Mouse (Mus musculus) heart, postnatal 0 days (tissue): ENCODE measurements around the gene Ubash3b.
A peak's percentile ranks its signal among the peaks of the same experiment; 100 is the strongest.

Source experiments
- CTCF ChIP-seq: IDR thresholded peaks from 2 replicates; pipeline ENCODE4 v1.5.1; 2016; ENCODE audit warnings: antibody characterized with exemption, control low read depth, low read depth
- EP300 ChIP-seq: IDR thresholded peaks from 2 replicates; pipeline ENCODE4 v1.6.1; 2016; ENCODE audit warnings: antibody characterized with exemption, low read depth

GRCm38 (mm10) chr9:41070761-41071181, 90.7 kb downstream of the Ubash3b start:
- TF ChIP-seq CTCF (peak; percentile 39), EP300 (no peak)
